Mouse (Mus musculus) thymus, adult 2 months (tissue): ENCODE results near the gene Cyp2d22.

Experiments
- CTCF ChIP-seq: fragments of 200-500 bp; IDR thresholded peaks from 2 replicates; pipeline ENCODE4 v1.5.1; 2012; ENCODE audit warnings: mild to moderate bottlenecking, control low read depth, low read length, moderate library complexity, borderline replicate concordance; ENCODE audit not compliant: control insufficient read depth, poor library complexity, insufficient read depth; ENCODE audit errors: extremely low read depth
- POLR2A ChIP-seq: fragments of 200-500 bp; IDR thresholded peaks from 2 replicates; pipeline ENCODE4 v1.6.1; 2012; ENCODE audit warnings: mild to moderate bottlenecking, low read length, control low read depth, moderate library complexity; ENCODE audit not compliant: control insufficient read depth, poor library complexity, insufficient read depth; ENCODE audit errors: extremely low read depth

- TF ChIP-seq CTCF, result no peak
- no peak for TF ChIP-seq POLR2A
These were observed 57.9 kb downstream of the Cyp2d22 start for GRCm38 (mm10) chr15:82322195-82322594.
